Mouse (Mus musculus): ENCODE results near the gene Adam12. TPM values are rescaled to one million over a fixed set of nuclear protein-coding genes. Genes with fewer than 3 reads are reported as not detected.

Adam12 gene
- polyA plus RNA-seq, 1 experiment, result 0.25 TPM

DNA sequence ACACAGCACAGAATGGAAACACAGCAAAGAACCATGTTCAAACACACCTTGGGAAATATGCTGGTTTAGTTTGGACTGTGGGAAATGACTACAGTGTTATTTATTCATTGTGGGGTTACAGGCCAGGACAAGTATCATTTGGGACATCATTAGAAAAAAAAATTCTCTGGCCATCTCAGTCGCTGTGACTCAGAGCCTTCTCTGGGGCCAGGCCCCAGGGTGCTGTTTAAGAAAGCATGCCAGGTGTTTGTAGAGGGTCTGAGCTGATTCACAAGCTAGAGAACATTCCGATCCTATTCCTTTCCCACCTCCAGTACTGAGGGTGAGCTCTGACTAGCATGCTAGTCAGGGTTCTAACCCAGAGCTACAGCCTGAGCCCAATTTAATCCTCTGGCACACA lies 5.4 kb upstream of the Adam12 start:
- TF ChIP-seq POLR2A (IDR thresholded peaks at IDR 0.05; ENCODE audit: low read depth, low read length), result no peak
- no peak for TF ChIP-seq CTCF (IDR thresholded peaks at IDR 0.05; ENCODE audit: extremely low read depth, insufficient read length, insufficient replicate concordance, low read depth, low read length)
- Histone ChIP-seq H3K4me3 (ENCODE audit: low read depth, low read length) (no peak overlapping the region), H3K36me3 (ENCODE audit: control insufficient read depth, insufficient read depth, low read length) (no peaks in the 10 kb centered on the region), H3K27me3 (ENCODE audit: control insufficient read depth, insufficient read depth, low read length) (no peaks in the 10 kb centered on the region), H3K27ac (ENCODE audit: insufficient read depth, low read depth, low read length) (no peak overlapping the region), H3K4me1 (ENCODE audit: control insufficient read depth, insufficient read depth, insufficient read length, low read length) (no peaks in the 10 kb centered on the region)
- 64% methylated on average over 2 of the region's 2 CpGs for WGBS

GRCm38 (mm10) chr7:134236727-134237126 lies 4.8 kb upstream of the Adam12 start:
- Histone ChIP-seq H3K27ac (ENCODE audit: insufficient read depth, low read depth, low read length) (no peak overlapping the region), H3K27me3 (ENCODE audit: control insufficient read depth, insufficient read depth, low read length) (no peaks in the 10 kb centered on the region), H3K4me1 (ENCODE audit: control insufficient read depth, insufficient read depth, insufficient read length, low read length) (no peaks in the 10 kb centered on the region), H3K4me3 (ENCODE audit: low read depth, low read length) (no peak overlapping the region), H3K36me3 (ENCODE audit: control insufficient read depth, insufficient read depth, low read length) (no peaks in the 10 kb centered on the region)
- TF ChIP-seq POLR2A (IDR thresholded peaks at IDR 0.05; ENCODE audit: low read depth, low read length) (no peak), CTCF (IDR thresholded peaks at IDR 0.05; ENCODE audit: extremely low read depth, insufficient read length, insufficient replicate concordance, low read depth, low read length) (no peak)

GRCm38 (mm10) chr7:134235552-134235951 lies 3.6 kb upstream of the Adam12 start:
- no peak for TF ChIP-seq POLR2A (IDR thresholded peaks at IDR 0.05; ENCODE audit: low read depth, low read length)
- TF ChIP-seq CTCF (IDR thresholded peaks at IDR 0.05; ENCODE audit: extremely low read depth, insufficient read length, insufficient replicate concordance, low read depth, low read length), result no peak
- H3K27me3 ChIP-seq (ENCODE audit: control insufficient read depth, insufficient read depth, low read length), result no peaks in the 10 kb centered on the region
- no peaks in the 10 kb centered on the region for H3K4me1 ChIP-seq (ENCODE audit: control insufficient read depth, insufficient read depth, insufficient read length, low read length)
- 43% methylated on average over 2 of the region's 2 CpGs for WGBS
- no peaks in the 10 kb centered on the region for H3K36me3 ChIP-seq (ENCODE audit: control insufficient read depth, insufficient read depth, low read length)
- H3K4me3 ChIP-seq (ENCODE audit: low read depth, low read length), result no peak overlapping the region
- no peak overlapping the region for H3K27ac ChIP-seq (ENCODE audit: insufficient read depth, low read depth, low read length)

GRCm38 (mm10) chr7:134230708-134231107 lies 1.2 kb downstream of the Adam12 start:
- no peak overlapping the region for H3K27ac ChIP-seq (ENCODE audit: insufficient read depth, low read depth, low read length)
- no peaks in the 10 kb centered on the region for H3K27me3 ChIP-seq (ENCODE audit: control insufficient read depth, insufficient read depth, low read length)
- 76% methylated on average over 3 of the region's 3 CpGs for WGBS
- no peak overlapping the region for H3K4me3 ChIP-seq (ENCODE audit: low read depth, low read length)
- H3K4me1 ChIP-seq (ENCODE audit: control insufficient read depth, insufficient read depth, insufficient read length, low read length), result no peaks in the 10 kb centered on the region
- no peak for TF ChIP-seq CTCF (IDR thresholded peaks at IDR 0.05; ENCODE audit: extremely low read depth, insufficient read length, insufficient replicate concordance, low read depth, low read length)
- no peak for TF ChIP-seq POLR2A (IDR thresholded peaks at IDR 0.05; ENCODE audit: low read depth, low read length)
- H3K36me3 ChIP-seq (ENCODE audit: control insufficient read depth, insufficient read depth, low read length), result no peaks in the 10 kb centered on the region

DNA sequence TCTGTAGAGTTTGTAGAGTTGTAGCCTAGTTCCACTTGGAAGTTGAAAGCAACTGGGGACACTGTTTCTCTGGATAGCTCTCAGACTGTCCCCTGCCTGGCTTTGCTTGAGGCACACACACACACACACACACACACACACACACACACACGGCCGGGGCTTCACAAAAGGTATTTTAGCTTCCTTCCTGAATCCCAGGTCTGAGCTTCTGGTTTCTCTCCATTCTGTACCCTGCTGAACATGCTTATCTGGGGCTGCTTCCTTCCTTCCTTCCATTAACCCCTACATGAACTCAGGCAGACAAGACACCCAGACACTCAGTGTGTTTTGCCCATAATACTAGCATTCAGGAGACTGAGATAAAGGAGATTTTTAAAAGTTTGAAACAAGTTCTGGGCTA lies 2.0 kb downstream of the Adam12 start:
- H3K36me3 ChIP-seq (ENCODE audit: control insufficient read depth, insufficient read depth, low read length), result no peaks in the 10 kb centered on the region
- H3K27me3 ChIP-seq (ENCODE audit: control insufficient read depth, insufficient read depth, low read length), result peaks cover 5% of the 10 kb centered on the region; the same call in 1 of the 2 replicates
- TF ChIP-seq CTCF (IDR thresholded peaks at IDR 0.05; ENCODE audit: extremely low read depth, insufficient read length, insufficient replicate concordance, low read depth, low read length), result no peak
- TF ChIP-seq POLR2A (IDR thresholded peaks at IDR 0.05; ENCODE audit: low read depth, low read length), result no peak
- 51% methylated on average over 2 of the region's 2 CpGs for WGBS
- no peaks in the 10 kb centered on the region for H3K4me1 ChIP-seq (ENCODE audit: control insufficient read depth, insufficient read depth, insufficient read length, low read length)
- no peak overlapping the region for H3K4me3 ChIP-seq (ENCODE audit: low read depth, low read length)
- H3K27ac ChIP-seq (ENCODE audit: insufficient read depth, low read depth, low read length), result no peak overlapping the region

- 58% methylated on average over 13 of the region's 13 CpGs for WGBS
- H3K27me3 ChIP-seq (ENCODE audit: control insufficient read depth, insufficient read depth, low read length), result peaks cover 11% of the 10 kb centered on the region
- no peaks in the 10 kb centered on the region for H3K4me1 ChIP-seq (ENCODE audit: control insufficient read depth, insufficient read depth, insufficient read length, low read length)
- TF ChIP-seq POLR2A (IDR thresholded peaks at IDR 0.05; ENCODE audit: low read depth, low read length) (no peak), CTCF (IDR thresholded peaks at IDR 0.05; ENCODE audit: extremely low read depth, insufficient read length, insufficient replicate concordance, low read depth, low read length) (no peak)
- H3K4me3 ChIP-seq (ENCODE audit: low read depth, low read length), result no peak overlapping the region
- H3K36me3 ChIP-seq (ENCODE audit: control insufficient read depth, insufficient read depth, low read length), result no peaks in the 10 kb centered on the region
- no peak overlapping the region for H3K27ac ChIP-seq (ENCODE audit: insufficient read depth, low read depth, low read length)
Measured at GRCm38 (mm10) chr7:134227773-134228455, 4.0 kb downstream of the Adam12 start.

- no peak overlapping the region for H3K4me3 ChIP-seq (ENCODE audit: low read depth, low read length)
- H3K27ac ChIP-seq (ENCODE audit: insufficient read depth, low read depth, low read length), result no peak overlapping the region
- WGBS, result 84% methylated on average over 4 of the region's 4 CpGs
- no peak for TF ChIP-seq CTCF (IDR thresholded peaks at IDR 0.05; ENCODE audit: extremely low read depth, insufficient read length, insufficient replicate concordance, low read depth, low read length)
- TF ChIP-seq POLR2A (IDR thresholded peaks at IDR 0.05; ENCODE audit: low read depth, low read length), result no peak
- H3K27me3 ChIP-seq (ENCODE audit: control insufficient read depth, insufficient read depth, low read length), result peaks cover 11% of the 10 kb centered on the region
- H3K4me1 ChIP-seq (ENCODE audit: control insufficient read depth, insufficient read depth, insufficient read length, low read length), result no peaks in the 10 kb centered on the region
- H3K36me3 ChIP-seq (ENCODE audit: control insufficient read depth, insufficient read depth, low read length), result no peaks in the 10 kb centered on the region
Measured at GRCm38 (mm10) chr7:134227101-134227500, 4.8 kb downstream of the Adam12 start.
